23 mouse cellular contexts compared by ENCODE assay signal in genomic region chr4:120721574-120721973, GRCm38 (mm10). TPM values are rescaled to one million over a fixed set of nuclear protein-coding genes. Genes with fewer than 3 reads are reported as not detected.
DNase-seq lines count a peak whose midpoint lies in the region; ATAC-seq lines count a peak whose summit lies in the region.
"Had no signal": no experiment of that assay in that cellular context is flagged by ENCODE, and none has a peak within 500 bp of the region (broad histone marks: within the 10 kb centered on the region; RNA-seq: fewer than 3 reads in every experiment).

No protein-coding gene starts in this region.

- peaks cover 5% of the 10 kb centered on the region for H3K4me1 ChIP-seq in embryonic facial prominence, embryonic 14.5 days (ENCODE audit: control insufficient read depth, insufficient read depth, low read length)
- H3K4me1 ChIP-seq in embryonic facial prominence, embryonic 10.5 days = peaks cover 32% of the 10 kb centered on the region
- no peaks in the 10 kb centered on the region; the same call in 1 of the 2 replicates for H3K4me1 ChIP-seq in midbrain, embryonic 11.5 days (ENCODE audit: control insufficient read depth, insufficient read depth, low read length)
- H3K4me1 ChIP-seq in midbrain, embryonic 13.5 days (replicated peaks) = peaks cover 1% of the 10 kb centered on the region

- H3K4me3 ChIP-seq in embryonic facial prominence, embryonic 14.5 days (ENCODE audit: low read depth, low read length) = no peak overlapping the region
- no peak overlapping the region for H3K4me3 ChIP-seq in embryonic facial prominence, embryonic 10.5 days
- no peak overlapping the region for H3K4me3 ChIP-seq in midbrain, embryonic 11.5 days (ENCODE audit: low read depth, low read length)
- no peak overlapping the region for H3K4me3 ChIP-seq in midbrain, embryonic 13.5 days (replicated peaks)
- H3K4me3 ChIP-seq: embryonic facial prominence, embryonic 13.5 days; forebrain, embryonic 13.5 days; forebrain, embryonic 15.5 days had no signal

- H3K4me2 ChIP-seq in embryonic facial prominence, embryonic 14.5 days (ENCODE audit: low read depth, low read length) = no peak overlapping the region
- H3K4me2 ChIP-seq in midbrain, embryonic 11.5 days = no peak overlapping the region
- H3K4me2 ChIP-seq in midbrain, embryonic 13.5 days (replicated peaks) = no peak overlapping the region
- H3K4me2 ChIP-seq: embryonic facial prominence, embryonic 13.5 days; forebrain, embryonic 13.5 days; forebrain, embryonic 15.5 days had no signal

- intact Hi-C loops in left cerebral cortex, postnatal 25 days (cut with DNase I) = no loop called here

- no peaks in the 10 kb centered on the region for H3K9me3 ChIP-seq in embryonic facial prominence, embryonic 14.5 days (ENCODE audit: control insufficient read depth, low read length)
- no peaks in the 10 kb centered on the region for H3K9me3 ChIP-seq in embryonic facial prominence, embryonic 10.5 days
- H3K9me3 ChIP-seq in midbrain, embryonic 11.5 days (ENCODE audit: control insufficient read depth, low read length) = no peaks in the 10 kb centered on the region
- H3K9me3 ChIP-seq in midbrain, embryonic 13.5 days = no peaks in the 10 kb centered on the region
- H3K9me3 ChIP-seq: embryonic facial prominence, embryonic 13.5 days; forebrain, embryonic 13.5 days; forebrain, embryonic 15.5 days; G1E had no signal

- H3K9ac ChIP-seq in embryonic facial prominence, embryonic 14.5 days (ENCODE audit: low read depth, low read length) = no peak overlapping the region
- no peak overlapping the region for H3K9ac ChIP-seq in midbrain, embryonic 11.5 days (ENCODE audit: low read length)
- no peak overlapping the region for H3K9ac ChIP-seq in midbrain, embryonic 13.5 days (replicated peaks)
- H3K9ac ChIP-seq: embryonic facial prominence, embryonic 13.5 days; forebrain, embryonic 13.5 days; forebrain, embryonic 15.5 days had no signal

- no peaks in the 10 kb centered on the region for H3K27me3 ChIP-seq in embryonic facial prominence, embryonic 14.5 days (replicated peaks; ENCODE audit: control insufficient read depth, insufficient read depth, low read length)
- H3K27me3 ChIP-seq in embryonic facial prominence, embryonic 10.5 days (replicated peaks; ENCODE audit: low read depth, poor library complexity, severe bottlenecking) = peaks cover 25% of the 10 kb centered on the region
- H3K27me3 ChIP-seq in midbrain, embryonic 11.5 days (ENCODE audit: control insufficient read depth, insufficient read depth, low read length) = no peaks in the 10 kb centered on the region
- peaks cover 11% of the 10 kb centered on the region for H3K27me3 ChIP-seq in midbrain, embryonic 13.5 days
- H3K27me3 ChIP-seq: Patski had no signal

- no peaks in the 10 kb centered on the region for H3K36me3 ChIP-seq in embryonic facial prominence, embryonic 14.5 days (ENCODE audit: control insufficient read depth, insufficient read depth, low read length)
- H3K36me3 ChIP-seq in embryonic facial prominence, embryonic 10.5 days (replicated peaks) = no peaks in the 10 kb centered on the region
- no peaks in the 10 kb centered on the region for H3K36me3 ChIP-seq in midbrain, embryonic 11.5 days (ENCODE audit: control insufficient read depth, insufficient read depth, low read length)
- no peaks in the 10 kb centered on the region for H3K36me3 ChIP-seq in midbrain, embryonic 13.5 days
- H3K36me3 ChIP-seq: embryonic facial prominence, embryonic 13.5 days; forebrain, embryonic 15.5 days; G1E had no signal

- 62% methylated on average over 2 of the region's 2 CpGs for whole genome bisulfite sequencing in embryonic facial prominence, embryonic 14.5 days
- 68% methylated on average over 2 of the region's 2 CpGs for WGBS in embryonic facial prominence, embryonic 10.5 days
- 67% methylated on average over 2 of the region's 2 CpGs for WGBS in midbrain, embryonic 11.5 days
- WGBS in midbrain, embryonic 13.5 days = 63% methylated on average over 2 of the region's 2 CpGs

- no peak for DNase-seq in embryonic facial prominence, embryonic 14.5 days (ENCODE audit: low spot score)
- no peak for DNase-seq in embryonic facial prominence, embryonic 10.5 days (ENCODE audit: low spot score)
- DNase-seq in midbrain, embryonic 11.5 days (ENCODE audit: low spot score, missing footprints) = no peak
- DNase-seq in retina, adult 2 months (ENCODE audit: low read depth, low spot score) = peak; percentile 16
- peak; percentile 76 for DNase-seq in retina, postnatal 1 day
- no peak for DNase-seq in kidney, postnatal 36 days
- no peak for DNase-seq in left cerebral cortex, postnatal 25 days (ENCODE audit: low spot score in 2 of 2)
- DNase-seq: adrenal gland, adult 8-10 months; adrenal gland, postnatal 14 days; adrenal gland, postnatal 36 days; B cell, adult 2 months; cerebellum, adult 11-12 months; cerebellum, adult 2 months; cerebellum, adult 9-10 months; cerebellum, postnatal 25 days had no signal

- no peak overlapping the region for H3K27ac ChIP-seq in embryonic facial prominence, embryonic 14.5 days (replicated peaks; ENCODE audit: low read depth, low read length)
- no peak overlapping the region for H3K27ac ChIP-seq in embryonic facial prominence, embryonic 10.5 days (replicated peaks)
- H3K27ac ChIP-seq in midbrain, embryonic 11.5 days (ENCODE audit: low read depth, low read length) = no peak overlapping the region
- no peak overlapping the region for H3K27ac ChIP-seq in midbrain, embryonic 13.5 days
- H3K27ac ChIP-seq: embryonic facial prominence, embryonic 13.5 days; forebrain, embryonic 13.5 days; forebrain, embryonic 15.5 days had no signal

- ATAC-seq in embryonic facial prominence, embryonic 14.5 days (ENCODE audit: low read depth) = 0 out of 2 replicates have a peak, but pooled peaks have one; percentile 37
- ATAC-seq in midbrain, embryonic 11.5 days (ENCODE audit: low FRiP score) = 0 out of 2 replicates have a peak, but pooled peaks have one; percentile 41
- ATAC-seq in midbrain, embryonic 13.5 days = no peak
- ATAC-seq: activated CD4-positive, CD25-positive, alpha-beta regulatory T cell, adult 4 months; CD4-positive, CD25-positive, alpha-beta regulatory T cell, adult 4 months; forebrain, embryonic 13.5 days; forebrain, embryonic 15.5 days; Patski had no signal

RNA-seq across cellular contexts. Expression of gene Kcnq4, which starts 26.8 kb away (rescaled TPM):
- 3.2 and 3.9 TPM in 2 replicates for polyA plus RNA-seq in embryonic facial prominence, embryonic 14.5 days (2014; fragmentation: Nextera tagmentation; extraction: Ambion mirVana)
- 4.2 and 5.6 TPM in 2 replicates for polyA plus RNA-seq in embryonic facial prominence, embryonic 10.5 days (2016; fragmentation: Nextera tagmentation; extraction: Ambion mirVana)
- polyA plus RNA-seq in midbrain, embryonic 11.5 days (2014; fragmentation: Nextera tagmentation; extraction: Ambion mirVana) = 1.9 and 2.3 TPM in 2 replicates
- polyA plus RNA-seq in midbrain, embryonic 13.5 days (2015; fragmentation: Nextera tagmentation; extraction: Ambion mirVana) = 3.2 and 3.9 TPM in 2 replicates
- total RNA-seq in left cerebral cortex, postnatal 25 days (2021) = 1 to 10 TPM; 7.4 to 8.5 TPM
- polyA plus RNA-seq: activated CD4-positive, CD25-positive, alpha-beta regulatory T cell, adult 4 months; CD4-positive, CD25-positive, alpha-beta regulatory T cell, adult 4 months; G1E had no signal

RNA-seq across cellular contexts. Expression of gene Cited4, which starts 55.2 kb away (rescaled TPM):
- polyA plus RNA-seq in embryonic facial prominence, embryonic 14.5 days (2014; fragmentation: Nextera tagmentation; extraction: Ambion mirVana) = 3.4 and 4.7 TPM in 2 replicates
- 9.9 and 10.3 TPM in 2 replicates for polyA plus RNA-seq in embryonic facial prominence, embryonic 10.5 days (2016; fragmentation: Nextera tagmentation; extraction: Ambion mirVana)
- 8.7 and 8.8 TPM in 2 replicates for polyA plus RNA-seq in midbrain, embryonic 11.5 days (2014; fragmentation: Nextera tagmentation; extraction: Ambion mirVana)
- 0.37 and 0.92 TPM in 2 replicates for polyA plus RNA-seq in midbrain, embryonic 13.5 days (2015; fragmentation: Nextera tagmentation; extraction: Ambion mirVana)
- 10 to 100 TPM; 17.9 to 18.8 TPM for total RNA-seq in left cerebral cortex, postnatal 25 days (2021)
- polyA plus RNA-seq: CD4-positive, CD25-positive, alpha-beta regulatory T cell, adult 4 months had no signal

Comparison
In these comparisons a context has a peak if more than half of its experiments do, and no peak if none do; other contexts are left out.
1. DNase-seq: peak in retina, adult 2 months (single experiment) and retina, postnatal 1 day (single experiment); none in embryonic facial prominence, embryonic 14.5 days (single experiment), embryonic facial prominence, embryonic 10.5 days (single experiment), midbrain, embryonic 11.5 days (single experiment), kidney, postnatal 36 days (0 of 2) and left cerebral cortex, postnatal 25 days (0 of 2).